Mouse (Mus musculus) mammary gland, adult 2 months (tissue): ENCODE results near the gene Zfp655. TPM values are rescaled to one million over a fixed set of nuclear protein-coding genes. Genes with fewer than 3 reads are reported as not detected.

Experiments
- polyA plus RNA-seq: library from polyadenylated mRNA; depleted of rRNA; stranded (reverse); fragments of >200 nt; gene quantifications from 2 replicates; pipeline ENCODE4 v1.2.3, GENCODE M21; 2012; ENCODE audit warnings: low replicate concordance; rRNA removed

Gene Zfp655
- 12.0 and 23.5 TPM in 2 replicates for polyA plus RNA-seq

GRCm38 (mm10) chr5:145231367-145231871 is at the start of gene Zfp655:
TSS of gene Zfp655 (plus strand) at chr5:145231715.

GRCm38 (mm10) chr5:145191962-145192361 is 39.6 kb upstream of the Zfp655 start, which contains the start of gene Atp5j2:
TSS of gene Atp5j2 (minus strand) at chr5:145192062.

GRCm38 (mm10) chr5:145201321-145201991 is 30.1 kb upstream of the Zfp655 start, which contains the start of gene Zkscan14:
TSS of gene Zkscan14 (minus strand) at chr5:145201868.

GRCm38 (mm10) chr5:145203936-145204691 is 27.4 kb upstream of the Zfp655 start, which contains the start of gene Zkscan5:
TSS of gene Zkscan5 (plus strand) at chr5:145204562.

GRCm38 (mm10) chr5:145280371-145281143 is 49.0 kb downstream of the Zfp655 start, which contains the start of gene Zscan25:
TSS of gene Zscan25 (plus strand) at chr5:145280500.

Other genes starting within 250 kb of the Zfp655 start
- not detected in 2 replicates for gene Gm4871, start 199.0 kb upstream of the Zfp655 start, polyA plus RNA-seq
- gene 1700018F24Rik, start 188.7 kb upstream of the Zfp655 start, polyA plus RNA-seq: not detected in 2 replicates
- gene Arpc1a, start 147.9 kb upstream of the Zfp655 start, polyA plus RNA-seq: 103 and 111 TPM in 2 replicates
- gene Kpna7, start 147.7 kb upstream of the Zfp655 start, polyA plus RNA-seq: not detected in 2 replicates
- gene Arpc1b, start 117.5 kb upstream of the Zfp655 start, polyA plus RNA-seq: 586 and 942 TPM in 2 replicates
- 21.0 and 26.7 TPM in 2 replicates for gene Pdap1, start 91.5 kb upstream of the Zfp655 start, polyA plus RNA-seq
- 36.2 and 74.0 TPM in 2 replicates for gene Bud31, start 91.4 kb upstream of the Zfp655 start, polyA plus RNA-seq
- 13.3 and 13.5 TPM in 2 replicates for gene Ptcd1, start 64.6 kb upstream of the Zfp655 start, polyA plus RNA-seq
- 22.3 and 29.3 TPM in 2 replicates for gene Cpsf4, start 64.5 kb upstream of the Zfp655 start, polyA plus RNA-seq
- 99.7 and 184 TPM in 2 replicates for gene Atp5j2, start 39.7 kb upstream of the Zfp655 start, polyA plus RNA-seq
- gene Zkscan14, start 29.8 kb upstream of the Zfp655 start, polyA plus RNA-seq: 2.7 and 3.5 TPM in 2 replicates
- gene Zkscan5, start 27.2 kb upstream of the Zfp655 start, polyA plus RNA-seq: 3.2 and 5.7 TPM in 2 replicates
- 14.3 and 22.2 TPM in 2 replicates for gene Zscan25, start 48.8 kb downstream of the Zfp655 start, polyA plus RNA-seq
- 3.2 and 10.4 TPM in 2 replicates for gene Cyp3a57, start 113.6 kb downstream of the Zfp655 start, polyA plus RNA-seq
- not detected in 2 replicates for gene Cyp3a16, start 238.0 kb downstream of the Zfp655 start, polyA plus RNA-seq